Mouse (Mus musculus): Measurements from ENCODE around the gene Gpr89. TPM values are rescaled to one million over a fixed set of nuclear protein-coding genes. Genes with fewer than 3 reads are reported as not detected.
A peak's percentile ranks its signal among the peaks of the same experiment; 100 is the strongest.

Gpr89 gene
- polyA plus RNA-seq (2015; fragmentation: Nextera tagmentation; extraction: Ambion mirVana) = 34.4 and 39.4 TPM in 2 replicates

DNA sequence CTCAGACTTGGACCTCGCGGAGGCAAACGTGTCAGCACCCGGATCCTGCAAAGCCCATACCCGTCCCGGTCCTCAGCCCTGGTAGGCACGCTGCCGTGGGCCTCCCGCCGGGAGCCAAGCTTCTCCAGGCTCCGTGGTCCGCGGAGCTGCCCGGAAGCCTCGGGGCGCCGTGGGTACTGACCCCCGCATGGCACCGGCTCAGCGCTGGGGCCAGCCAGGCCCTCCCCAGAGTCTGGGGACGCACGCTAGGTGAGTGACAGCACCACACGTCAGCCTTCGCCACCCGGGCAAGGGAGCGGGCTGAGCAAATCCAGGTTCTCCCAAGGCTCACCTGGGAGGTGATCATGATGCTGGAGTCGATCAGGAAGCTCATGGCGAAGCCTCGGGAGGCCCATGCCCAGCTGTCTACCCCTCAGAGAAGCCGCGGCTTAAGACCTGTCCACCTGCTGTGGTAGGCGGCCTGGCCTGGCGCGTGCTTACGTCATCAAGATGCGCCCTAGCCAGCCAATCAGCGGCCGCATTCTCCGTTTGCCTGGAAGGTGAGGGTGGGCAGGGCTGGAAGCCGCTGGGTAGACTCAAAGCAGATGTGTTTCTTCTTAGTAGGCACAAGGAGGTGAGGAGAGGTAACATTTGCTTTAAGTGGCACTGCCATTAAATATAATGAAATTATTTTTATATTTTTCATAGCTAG, at the start of gene Gpr89:
TSS of gene Gpr89 (minus strand) at position 496 of the 691 bp plus-strand sequence.
- peak; percentile 93 for DNase-seq (ENCODE audit: low spot score)

- no peak for DNase-seq (ENCODE audit: low spot score)
Measured at GRCm38 (mm10) chr3:96953489-96954233, 48.5 kb upstream of the Gpr89 start.

DNA sequence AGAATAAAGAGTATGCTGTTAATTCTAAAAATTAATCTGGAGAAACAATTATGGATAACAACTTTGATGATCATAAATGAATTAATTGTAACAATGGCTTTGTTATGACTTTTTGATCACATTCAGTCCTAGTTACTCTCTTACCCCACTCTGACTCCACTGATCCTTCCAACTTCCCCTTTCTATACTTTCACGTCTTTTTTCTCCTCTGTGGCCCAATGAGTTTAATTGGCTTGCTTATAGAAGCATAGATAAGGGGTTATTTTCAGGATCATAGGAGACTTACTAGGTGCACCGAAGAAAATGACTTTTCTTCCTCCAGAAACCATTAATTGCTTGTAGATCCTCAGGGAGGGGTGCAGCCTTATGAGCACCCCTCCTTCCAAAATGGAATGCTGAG, 37.6 kb upstream of the Gpr89 start:
- no peak for DNase-seq (ENCODE audit: low spot score)

- DNase-seq (ENCODE audit: low spot score) = peak; percentile 88
Measured at GRCm38 (mm10) chr3:96938738-96939137, 33.6 kb upstream of the Gpr89 start.

- DNase-seq (ENCODE audit: low spot score) = no peak
Measured at GRCm38 (mm10) chr3:96937606-96938005, 32.5 kb upstream of the Gpr89 start.

DNA sequence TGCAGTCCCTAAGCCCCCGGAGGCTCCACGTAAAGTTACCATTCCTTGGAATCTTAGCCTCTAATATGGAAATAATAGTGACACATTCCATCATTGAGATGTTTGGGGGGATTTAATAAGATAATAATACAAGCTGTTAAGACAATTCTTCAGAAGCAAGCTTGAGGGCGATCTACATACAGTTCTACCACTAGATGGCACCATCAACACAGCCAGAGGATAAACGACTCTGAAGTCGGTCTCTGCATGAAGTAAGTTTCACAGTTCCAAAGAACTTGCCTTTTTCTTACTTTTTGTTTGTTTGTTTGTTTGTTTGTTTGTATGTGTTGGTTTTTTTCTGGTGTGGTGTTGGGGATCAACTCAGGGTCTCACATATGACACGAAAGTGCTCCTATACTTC, 31.1 kb upstream of the Gpr89 start:
- peak; percentile 78 for DNase-seq (ENCODE audit: low spot score)

DNA sequence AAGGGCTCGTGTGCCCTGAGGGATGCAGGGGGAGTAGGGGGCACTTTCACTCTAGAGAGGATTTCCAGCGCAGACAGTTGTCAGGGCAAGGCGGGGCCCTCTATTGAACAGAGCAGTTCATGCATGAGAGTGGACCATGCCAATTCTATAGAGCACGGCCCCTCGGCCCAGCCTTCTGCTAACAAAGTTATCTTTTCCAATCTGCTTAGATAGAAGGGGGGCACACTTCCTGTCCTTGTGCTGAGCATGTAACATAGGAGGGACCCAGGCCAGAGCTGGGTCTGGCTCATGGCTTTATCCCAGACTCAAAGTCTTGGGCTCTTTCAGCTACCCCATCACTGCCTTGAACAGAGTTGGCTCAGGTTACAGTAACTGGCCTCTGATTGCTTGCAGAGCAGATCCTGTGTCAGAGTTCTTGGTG, 26.1 kb upstream of the Gpr89 start:
- no peak for DNase-seq (ENCODE audit: low spot score)

DNA sequence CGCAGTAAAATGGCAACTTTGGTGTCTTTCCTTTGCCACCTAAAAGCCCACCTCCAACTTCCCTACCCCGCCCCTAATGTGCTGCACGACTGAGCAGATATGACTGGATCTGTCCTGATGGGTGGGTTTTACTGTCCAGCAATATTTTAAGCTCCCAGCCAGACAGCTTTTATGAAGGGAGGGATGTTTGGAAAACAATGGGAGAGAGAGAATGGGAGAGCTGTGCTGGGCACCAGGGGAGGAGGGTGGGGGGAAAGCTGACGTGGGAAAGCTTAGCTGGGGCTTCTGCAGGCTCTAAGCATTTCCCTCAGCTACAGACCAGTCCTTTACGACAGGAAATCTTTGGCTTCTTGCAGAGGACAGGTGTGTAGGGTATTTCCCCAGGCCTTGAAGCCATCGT, 20.8 kb upstream of the Gpr89 start, which contains the start of gene Gja8:
TSS of gene Gja8 (minus strand) at position 101 of the 400 bp plus-strand sequence.
- DNase-seq (ENCODE audit: low spot score) = no peak

- no peak for DNase-seq (ENCODE audit: low spot score)
Measured at GRCm38 (mm10) chr3:96924631-96925030, 19.5 kb upstream of the Gpr89 start.

DNA sequence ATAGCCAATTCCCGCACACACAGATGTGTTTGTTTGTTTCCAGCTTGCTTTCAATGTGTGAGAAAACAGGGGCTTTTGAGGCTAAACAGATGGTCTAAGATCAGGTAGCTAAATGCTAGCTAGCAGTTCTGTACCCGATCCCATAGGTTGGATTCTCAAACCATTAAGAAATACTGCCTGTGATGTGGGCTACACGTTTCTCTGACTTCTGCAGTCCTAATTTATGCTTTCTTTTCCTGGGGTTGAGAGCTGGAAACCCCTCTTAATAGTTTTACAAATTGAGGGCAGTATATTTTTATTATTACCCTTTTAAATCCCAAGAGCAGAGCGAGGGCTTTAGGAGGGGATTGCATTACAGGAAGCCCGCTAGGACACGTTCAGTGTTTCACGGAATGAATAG, 15.8 kb upstream of the Gpr89 start:
- DNase-seq (ENCODE audit: low spot score) = no peak

- no peak for DNase-seq (ENCODE audit: low spot score)
Measured at GRCm38 (mm10) chr3:96905592-96905991, 446 bp upstream of the Gpr89 start.

GRCm38 (mm10) chr3:96904393-96904792, 753 bp downstream of the Gpr89 start, which contains the start of gene Gja5:
Gene Gja5 (plus strand): TSS chr3:96904693.
- no peak for DNase-seq (ENCODE audit: low spot score)

- no peak for DNase-seq (ENCODE audit: low spot score)
Measured at GRCm38 (mm10) chr3:96902336-96902999, 2.7 kb downstream of the Gpr89 start.

GRCm38 (mm10) chr3:96883690-96884089, 21.5 kb downstream of the Gpr89 start:
- no peak for DNase-seq (ENCODE audit: low spot score)

DNA sequence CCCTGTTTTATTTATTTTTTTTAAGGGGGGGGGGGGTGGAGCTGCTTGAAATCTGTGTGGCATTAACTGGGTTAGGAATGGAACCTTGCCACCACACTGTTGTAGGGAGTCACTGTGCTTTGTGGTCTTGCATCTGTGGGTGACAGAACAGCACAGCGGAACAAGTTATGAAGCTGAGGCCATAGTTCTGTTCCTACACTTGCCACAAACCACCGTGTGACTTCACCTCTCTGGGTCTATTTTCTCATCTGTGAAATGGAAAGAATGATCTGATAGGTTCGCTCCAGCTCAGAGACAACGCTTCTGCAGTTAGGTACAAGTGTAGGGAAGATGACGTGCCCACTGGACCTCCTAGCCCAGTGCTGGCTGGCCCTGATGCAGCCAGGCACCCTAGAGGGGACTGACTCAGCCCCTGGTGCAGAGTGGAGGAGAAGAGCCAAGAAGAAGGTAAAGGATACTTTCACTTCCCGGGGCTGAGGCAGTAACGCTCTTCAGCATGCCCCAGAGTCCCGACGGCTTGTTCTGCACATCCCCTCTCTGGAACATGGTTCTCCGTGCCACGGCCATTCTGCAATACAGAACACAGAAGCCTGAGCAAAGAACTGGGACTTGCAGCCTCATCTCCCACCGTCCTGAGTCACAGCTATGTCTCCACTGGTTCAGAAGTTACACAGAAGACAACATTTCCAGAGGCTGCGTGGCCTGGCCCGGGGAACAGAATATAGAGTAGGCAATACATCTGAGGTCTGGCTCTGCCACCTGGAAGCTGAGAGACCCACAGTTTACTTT, 22.9 kb downstream of the Gpr89 start:
- DNase-seq (ENCODE audit: low spot score) = no peak

- no peak for DNase-seq (ENCODE audit: low spot score)
Measured at GRCm38 (mm10) chr3:96881557-96881956, 23.6 kb downstream of the Gpr89 start.

- DNase-seq (ENCODE audit: low spot score) = no peak
Measured at GRCm38 (mm10) chr3:96880385-96880784, 24.8 kb downstream of the Gpr89 start.

GRCm38 (mm10) chr3:96879536-96879935, 25.6 kb downstream of the Gpr89 start:
- DNase-seq (ENCODE audit: low spot score) = no peak

GRCm38 (mm10) chr3:96874808-96875571, 30.2 kb downstream of the Gpr89 start:
- no peak for DNase-seq (ENCODE audit: low spot score)

DNA sequence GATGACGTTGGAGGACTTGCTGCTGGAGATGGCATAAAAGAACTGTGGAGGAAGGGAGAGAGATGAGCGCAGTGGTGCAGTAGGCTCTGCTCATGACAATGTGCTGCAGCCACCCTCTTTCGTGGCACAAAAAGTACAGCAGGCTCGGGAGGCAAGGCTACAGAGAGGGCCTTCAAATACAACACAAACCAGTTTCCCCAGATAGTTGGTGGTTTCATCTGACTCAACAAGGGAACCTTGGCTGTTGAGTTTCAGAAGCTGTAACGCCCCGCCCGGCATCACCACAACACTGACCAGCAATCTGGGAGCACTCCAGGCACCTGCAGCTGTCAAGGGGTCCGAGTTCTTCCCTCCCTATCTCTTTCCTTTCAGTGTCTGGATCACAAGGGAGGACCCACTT, 32.6 kb downstream of the Gpr89 start:
- no peak for DNase-seq (ENCODE audit: low spot score)
